Mouse (Mus musculus): Measurements from ENCODE around the gene Cdc42bpg. TPM values are rescaled to one million over a fixed set of nuclear protein-coding genes. Genes with fewer than 3 reads are reported as not detected.
A peak's percentile ranks its signal among the peaks of the same experiment; 100 is the strongest.

The Cdc42bpg gene
- total RNA-seq, 2 experiments from 2014 or later = 6.0 to 6.4 TPM

- DNase-seq = peak; percentile 6
- H3K27ac ChIP-seq = no peak overlapping the region
- TF ChIP-seq CTCF (IDR thresholded peaks at IDR 0.05) = no peak
- H3K4me3 ChIP-seq = no peak overlapping the region
- intact Hi-C loops (cut with DNase I) = no loop called here
These were observed 45.3 kb downstream of the Cdc42bpg start for GRCm38 (mm10) chr19:6351431-6352106.

GRCm38 (mm10) chr19:6352107-6352505 lies 45.9 kb downstream of the Cdc42bpg start:
- intact Hi-C loops (cut with DNase I) = no loop called here
- H3K4me3 ChIP-seq = no peak overlapping the region
- TF ChIP-seq CTCF (IDR thresholded peaks at IDR 0.05) = no peak
- DNase-seq = peak; percentile 5
- no peak overlapping the region for H3K27ac ChIP-seq

GRCm38 (mm10) chr19:6354030-6354429 lies 47.8 kb downstream of the Cdc42bpg start:
- H3K4me3 ChIP-seq = no peak overlapping the region
- intact Hi-C loops (cut with DNase I) = no loop called here
- peak overlapping the region; percentile 20; the same call in 1 of the 2 replicates for H3K27ac ChIP-seq
- peak; percentile 19 for DNase-seq
- TF ChIP-seq CTCF (IDR thresholded peaks at IDR 0.05) = no peak

- no peak for TF ChIP-seq CTCF (IDR thresholded peaks at IDR 0.05)
- Histone ChIP-seq H3K27ac (no peak overlapping the region), H3K4me3 (no peak overlapping the region)
- DNase-seq = peak; percentile 15
- intact Hi-C loops (cut with DNase I) = no loop called here
These were observed 55.0 kb downstream of the Cdc42bpg start for GRCm38 (mm10) chr19:6361291-6361690.

GRCm38 (mm10) chr19:6363091-6363410 lies 56.8 kb downstream of the Cdc42bpg start:
- peak overlapping the region; percentile 95 for H3K27ac ChIP-seq
- no peak for DNase-seq
- TF ChIP-seq CTCF (IDR thresholded peaks at IDR 0.05) = no peak
- peak overlapping the region; percentile 98 for H3K4me3 ChIP-seq
- intact Hi-C loops (cut with DNase I) = no loop called here

GRCm38 (mm10) chr19:6363411-6364240 lies 57.4 kb downstream of the Cdc42bpg start, which contains the start of gene Sf1:
Sf1 (plus strand) TSS chr19:6363690.
- TF ChIP-seq CTCF (IDR thresholded peaks at IDR 0.05) = no peak
- Histone ChIP-seq H3K27ac (peak within 1 kb of the TSS; percentile 95), H3K4me3 (peak within 1 kb of the TSS; percentile 98)
- peak; percentile 100 for DNase-seq
- intact Hi-C loops (cut with DNase I) = no loop called here

- Histone ChIP-seq H3K4me3 (peak overlapping the region; percentile 98), H3K27ac (peak overlapping the region; percentile 95)
- intact Hi-C loops (cut with DNase I) = no loop called here
- TF ChIP-seq CTCF (IDR thresholded peaks at IDR 0.05) = no peak
- DNase-seq = peak; percentile 97
These were observed 58.1 kb downstream of the Cdc42bpg start for GRCm38 (mm10) chr19:6364317-6364725.

GRCm38 (mm10) chr19:6364842-6365241 lies 58.6 kb downstream of the Cdc42bpg start:
- no peak for DNase-seq
- intact Hi-C loops (cut with DNase I) = no loop called here
- Histone ChIP-seq H3K4me3 (peak overlapping the region; percentile 98), H3K27ac (peak overlapping the region; percentile 95)
- no peak for TF ChIP-seq CTCF (IDR thresholded peaks at IDR 0.05)

- TF ChIP-seq CTCF (IDR thresholded peaks at IDR 0.05) = no peak
- peak; percentile 16 for DNase-seq
- peak overlapping the region; percentile 72 for H3K27ac ChIP-seq
- H3K4me3 ChIP-seq = peak overlapping the region; percentile 13
- intact Hi-C loops (cut with DNase I) = no loop called here
These were observed 63.9 kb downstream of the Cdc42bpg start for GRCm38 (mm10) chr19:6370175-6370574.

- intact Hi-C loops (cut with DNase I) = loop anchor here (2.0 kb wide), 1 partner anchor 28 kb away; no protein-coding TSS in a partner anchor
- no peak overlapping the region for H3K27ac ChIP-seq
- no peak overlapping the region for H3K4me3 ChIP-seq
- peak; percentile 8 for DNase-seq
- TF ChIP-seq CTCF (IDR thresholded peaks at IDR 0.05) = no peak
These were observed 66.2 kb downstream of the Cdc42bpg start for GRCm38 (mm10) chr19:6372433-6372832.

GRCm38 (mm10) chr19:6373539-6374400 lies 67.5 kb downstream of the Cdc42bpg start:
- peak; percentile 87 for TF ChIP-seq CTCF (IDR thresholded peaks at IDR 0.05)

GRCm38 (mm10) chr19:6374571-6374970 lies 68.3 kb downstream of the Cdc42bpg start:
- peak; percentile 50 for DNase-seq
- TF ChIP-seq CTCF (IDR thresholded peaks at IDR 0.05) = no peak
- Histone ChIP-seq H3K4me3 (peak overlapping the region; percentile 60), H3K27ac (peak overlapping the region; percentile 92)
- intact Hi-C loops (cut with DNase I) = no loop called here

More at GRCm38 (mm10) chr19:6373539-6374400, 67.5 kb downstream of the Cdc42bpg start:
- DNase-seq = peak; percentile 92
- Histone ChIP-seq H3K4me3 (peak overlapping the region; percentile 60), H3K27ac (peak overlapping the region; percentile 92)
- intact Hi-C loops (cut with DNase I) = loop anchor here (2.0 kb wide), 1 partner anchor 27 kb away; no protein-coding TSS in a partner anchor

Small RNA genes lying within 50 kb of the gene (microRNA-seq; reads per million reads assigned to microRNA genes)
- gene Mir192 (126 reads per million, percentile 48 among the genes with 10 or more reads in this experiment), gene Mir194-2 (76.6 reads per million, percentile 39 among the genes with 10 or more reads in this experiment), gene Mir6989 (not detected)

Other genes with a start within 250 kb of the Cdc42bpg start
- 10 to 100 TPM; 24.6 to 30.9 TPM for gene Mrpl49, start 248.7 kb upstream of the Cdc42bpg start, total RNA-seq (2021)
- 100 to 1,000 TPM; 410 to 473 TPM for gene Fau, start 248.6 kb upstream of the Cdc42bpg start, total RNA-seq (2021)
- 1 to 10 TPM; 8.3 to 8.5 TPM for gene Znhit2, start 245.3 kb upstream of the Cdc42bpg start, total RNA-seq (2021)
- 1 to 10 TPM; 4.6 TPM for gene Tm7sf2, start 238.1 kb upstream of the Cdc42bpg start, total RNA-seq (2021)
- gene Vps51, start 229.2 kb upstream of the Cdc42bpg start, total RNA-seq (2021) = 10 to 100 TPM; 20.6 to 23.9 TPM
- gene Tmem262, start 226.4 kb upstream of the Cdc42bpg start, total RNA-seq (2021) = not detected
- gene Gm28374, start 224.2 kb upstream of the Cdc42bpg start, total RNA-seq (2021) = not detected
- gene Zfpl1, start 221.5 kb upstream of the Cdc42bpg start, total RNA-seq (2021) = 10 to 100 TPM; 11.2 to 13.1 TPM
- gene Cdca5, start 221.5 kb upstream of the Cdc42bpg start, total RNA-seq (2021) = not detected
- not detected for gene AC131692.1, start 212.0 kb upstream of the Cdc42bpg start, total RNA-seq (2021)
- gene Naaladl1, start 200.7 kb upstream of the Cdc42bpg start, total RNA-seq (2021) = not detected
- gene Sac3d1, start 187.8 kb upstream of the Cdc42bpg start, total RNA-seq (2021) = 1 to 10 TPM; 9.2 to 9.3 TPM
- gene Snx15, start 178.2 kb upstream of the Cdc42bpg start, total RNA-seq (2021) = 10 to 100 TPM in 1 of 2 experiments, 1 to 10 TPM in 1; 9.0 to 10.0 TPM
- under 1 TPM; 0.23 to 0.75 TPM for gene Batf2, start 165.5 kb upstream of the Cdc42bpg start, total RNA-seq (2021)
- 10 to 100 TPM; 57.5 to 70.8 TPM for gene Arl2, start 164.9 kb upstream of the Cdc42bpg start, total RNA-seq (2021)
- not detected for gene Majin, start 122.1 kb upstream of the Cdc42bpg start, total RNA-seq (2021)
- not detected for gene Gpha2, start 80.1 kb upstream of the Cdc42bpg start, total RNA-seq (2021)
- gene Ppp2r5b, start 70.6 kb upstream of the Cdc42bpg start, total RNA-seq (2021) = 10 to 100 TPM; 35.6 to 37.7 TPM
- gene Atg2a, start 64.8 kb upstream of the Cdc42bpg start, total RNA-seq (2021) = 10 to 100 TPM; 18.4 to 19.0 TPM
- gene Ehd1, start 29.7 kb upstream of the Cdc42bpg start, total RNA-seq (2021) = 10 to 100 TPM; 28.4 to 32.3 TPM
- 1 to 10 TPM; 7.0 to 7.8 TPM for gene Men1, start 28.5 kb downstream of the Cdc42bpg start, total RNA-seq (2021)
- gene Map4k2, start 34.7 kb downstream of the Cdc42bpg start, total RNA-seq (2021) = 10 to 100 TPM; 13.1 to 14.2 TPM
- gene Sf1, start 57.2 kb downstream of the Cdc42bpg start, total RNA-seq (2021) = 10 to 100 TPM; 95.2 to 98.6 TPM
- gene Pygm, start 77.9 kb downstream of the Cdc42bpg start, total RNA-seq (2021) = over 10,000 TPM in 1 of 2 experiments, 1,000 to 10,000 TPM in 1; 6,181 to 10,031 TPM
- gene Rasgrp2, start 92.9 kb downstream of the Cdc42bpg start, total RNA-seq (2021) = 10 to 100 TPM; 14.9 to 24.6 TPM
- 1 to 10 TPM in 1 of 2 experiments, under 1 TPM in 1; 0.77 to 2.0 TPM for gene Nrxn2, start 112.3 kb downstream of the Cdc42bpg start, total RNA-seq (2021)
- not detected for gene Slc22a12, start 236.6 kb downstream of the Cdc42bpg start, total RNA-seq (2021)